Mouse (Mus musculus): Measurements from ENCODE around the gene Gm26620.

The Gm26620 gene

DNA sequence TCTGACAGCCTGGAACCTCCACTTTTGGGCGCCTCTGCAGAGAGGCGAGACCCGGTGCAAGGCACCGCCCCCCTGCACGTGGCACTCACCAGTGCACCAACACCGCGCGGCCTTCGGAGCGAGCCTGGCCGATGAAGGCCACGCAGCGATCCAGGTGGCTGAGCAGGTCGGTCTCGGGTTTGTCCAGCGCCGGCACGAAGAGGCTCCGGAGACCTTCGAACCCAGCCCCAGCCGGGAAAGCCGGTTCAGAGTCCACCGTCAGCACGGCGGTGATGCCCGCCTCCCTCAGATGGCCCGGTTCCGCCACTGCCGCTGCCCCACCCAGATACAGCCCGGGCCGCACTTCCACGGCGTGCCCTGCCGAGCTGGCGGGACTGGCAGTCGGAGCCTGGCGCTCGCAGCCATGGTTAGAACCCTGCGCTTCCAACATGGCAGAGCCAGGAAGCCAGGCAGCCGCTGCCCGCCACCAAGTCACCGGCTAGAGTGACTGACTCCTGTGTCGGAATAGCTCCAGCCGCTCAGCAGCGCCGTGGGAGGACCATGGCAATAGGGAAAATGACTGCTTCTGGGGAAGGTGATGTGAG, at the start of gene Gm26620, which contains the start of gene Dusp12:
Gene Gm26620 (plus strand): TSS at position 88 of the 584 bp plus-strand sequence.
Gene Dusp12 (minus strand): TSS at position 563 of the 584 bp plus-strand sequence.
- in situ Hi-C loops (cut with MseI, MboI), result no loop called here

- in situ Hi-C loops (cut with MseI, MboI), result loop anchor here (5.0 to 10.0 kb wide), 2 partner anchors 205 to 207 kb away; no protein-coding TSS in a partner anchor
Observed at GRCm38 (mm10) chr1:170839685-170840084, 45.2 kb upstream of the Gm26620 start.

GRCm38 (mm10) chr1:170844380-170844779, 40.5 kb upstream of the Gm26620 start:
- in situ Hi-C loops (cut with MseI, MboI), result no loop called here

DNA sequence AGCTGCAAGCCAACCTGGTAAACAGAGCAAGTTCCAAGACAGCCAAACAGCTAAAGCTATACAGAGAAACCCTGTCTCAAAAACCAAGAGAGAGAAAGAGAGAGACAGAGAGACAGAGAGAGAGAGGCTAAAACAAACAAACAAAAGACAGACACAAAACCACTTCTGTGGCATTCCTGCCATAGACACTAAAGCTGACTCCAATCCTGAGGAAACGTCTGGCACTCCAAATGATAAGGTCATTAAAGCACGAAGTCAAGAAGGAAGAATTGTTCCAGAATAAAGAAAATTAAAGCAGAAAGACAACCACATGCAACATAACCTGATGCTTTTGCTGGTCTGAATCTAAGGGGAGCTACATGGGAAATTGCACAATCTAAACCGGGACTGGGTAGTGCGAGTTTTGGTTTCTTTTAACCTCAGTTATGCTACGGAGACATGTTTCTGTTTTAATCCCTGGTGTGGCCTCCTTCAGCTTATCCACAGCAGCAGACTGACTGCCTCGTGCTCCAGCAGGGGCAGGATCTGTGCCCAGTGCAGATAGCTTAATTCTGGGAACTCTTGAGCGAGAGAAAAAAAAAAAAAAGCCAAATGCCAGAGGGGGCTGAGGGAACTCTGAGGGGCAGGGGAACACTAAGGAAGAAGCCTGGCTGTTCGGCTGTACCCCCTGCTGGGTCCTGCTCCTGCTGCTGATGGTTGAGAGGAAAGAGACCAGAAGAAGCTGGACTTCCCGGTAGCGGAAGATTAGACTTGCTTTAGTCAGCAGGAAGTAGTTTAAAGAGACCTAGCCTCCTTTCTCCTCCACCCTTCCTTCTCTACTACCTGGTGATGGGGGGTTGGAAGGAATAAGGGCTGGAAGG, 39.2 kb upstream of the Gm26620 start:
- in situ Hi-C loops (cut with MseI, MboI), result no loop called here

DNA sequence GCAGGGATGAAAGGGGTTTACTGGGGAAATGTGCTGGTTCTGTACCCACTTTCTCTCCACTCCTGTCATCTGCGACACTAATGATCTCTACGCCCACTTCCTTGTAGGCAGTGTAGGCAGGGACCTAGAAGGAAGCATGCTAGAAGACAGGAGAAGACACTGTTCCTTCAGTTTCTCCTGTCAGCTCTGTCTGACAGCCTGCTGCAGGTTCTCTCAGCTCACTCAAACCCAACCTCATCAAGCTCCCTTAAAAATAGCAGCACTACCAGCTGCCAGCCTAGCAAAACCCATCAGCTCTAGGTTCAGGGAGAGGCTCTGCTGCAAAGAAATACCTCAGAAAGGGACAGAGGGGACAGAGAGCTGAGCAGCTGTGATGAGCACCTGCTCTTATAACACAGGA, 34.9 kb upstream of the Gm26620 start:
- in situ Hi-C loops (cut with MseI, MboI), result no loop called here

GRCm38 (mm10) chr1:170850637-170851624, 33.9 kb upstream of the Gm26620 start:
- in situ Hi-C loops (cut with MseI, MboI), result no loop called here

DNA sequence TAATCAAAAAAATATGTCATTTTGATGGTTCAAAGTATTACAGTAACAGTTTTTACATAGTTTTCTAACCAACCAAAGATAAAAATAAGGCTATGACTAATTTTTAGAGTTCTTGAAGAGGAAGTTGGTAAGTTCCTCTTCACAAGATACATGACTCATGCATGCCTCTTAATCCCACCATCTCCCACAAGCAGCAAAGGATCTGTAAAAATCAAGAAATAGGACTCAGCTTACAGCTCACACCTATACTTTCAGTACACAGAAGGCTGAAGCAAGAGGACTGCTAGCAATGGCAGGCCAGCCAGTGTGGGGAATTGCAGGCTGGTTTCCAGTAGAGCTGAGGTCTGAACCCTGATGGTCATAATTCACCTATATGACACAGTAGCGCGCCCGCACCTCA, 31.3 kb upstream of the Gm26620 start:
- in situ Hi-C loops (cut with MseI, MboI), result no loop called here

- in situ Hi-C loops (cut with MseI, MboI), result no loop called here
Observed at GRCm38 (mm10) chr1:170855056-170855760, 29.7 kb upstream of the Gm26620 start.

DNA sequence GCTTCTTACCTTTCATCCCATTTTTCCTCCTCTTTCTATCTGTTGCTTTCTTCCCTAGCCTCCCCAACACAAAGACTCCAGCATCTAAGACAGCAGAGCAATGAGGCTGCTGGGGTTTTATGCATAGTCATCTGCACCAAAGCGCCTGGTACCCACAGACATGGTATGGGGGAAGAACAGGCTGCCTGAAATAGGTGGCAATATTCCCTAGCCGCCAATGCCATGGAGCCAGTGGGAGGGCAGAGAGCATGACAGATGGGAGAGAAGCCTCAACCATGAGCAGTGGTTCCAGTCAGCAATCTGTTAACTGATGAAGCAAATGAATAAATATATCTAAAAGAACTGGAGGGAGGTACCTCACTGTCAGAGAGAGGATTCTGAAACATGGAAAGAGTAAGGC, 27.5 kb upstream of the Gm26620 start:
- in situ Hi-C loops (cut with MseI, MboI), result no loop called here

GRCm38 (mm10) chr1:170858872-170859271, 26.0 kb upstream of the Gm26620 start:
- in situ Hi-C loops (cut with MseI, MboI), result no loop called here

GRCm38 (mm10) chr1:170861671-170862434, 23.0 kb upstream of the Gm26620 start:
- in situ Hi-C loops (cut with MseI, MboI), result no loop called here

- in situ Hi-C loops (cut with MseI, MboI), result no loop called here
Observed at GRCm38 (mm10) chr1:170862435-170862717, 22.5 kb upstream of the Gm26620 start.

DNA sequence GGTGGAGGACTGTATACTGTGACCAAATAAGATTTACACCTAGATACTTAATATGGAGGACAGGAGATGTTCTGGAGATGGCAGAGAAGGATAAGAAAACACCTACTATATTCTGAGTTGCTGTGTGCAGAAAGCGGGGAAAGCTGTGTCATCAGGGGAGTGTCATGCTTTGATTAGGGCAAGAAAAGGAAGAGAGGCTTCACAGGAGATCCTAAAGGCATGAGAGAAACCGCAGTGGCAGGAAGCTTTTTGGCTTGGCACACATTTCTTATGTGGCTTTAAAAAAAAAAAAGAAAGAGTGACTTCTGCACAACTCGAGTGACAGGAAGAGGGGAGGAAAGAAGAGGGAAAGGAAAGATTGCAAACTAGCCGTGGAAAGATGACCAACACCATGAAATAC, 21.8 kb upstream of the Gm26620 start:
- in situ Hi-C loops (cut with MseI, MboI), result no loop called here

GRCm38 (mm10) chr1:170864234-170864633, 20.6 kb upstream of the Gm26620 start:
- in situ Hi-C loops (cut with MseI, MboI), result no loop called here

GRCm38 (mm10) chr1:170864754-170865153, 20.1 kb upstream of the Gm26620 start:
- in situ Hi-C loops (cut with MseI, MboI), result no loop called here

DNA sequence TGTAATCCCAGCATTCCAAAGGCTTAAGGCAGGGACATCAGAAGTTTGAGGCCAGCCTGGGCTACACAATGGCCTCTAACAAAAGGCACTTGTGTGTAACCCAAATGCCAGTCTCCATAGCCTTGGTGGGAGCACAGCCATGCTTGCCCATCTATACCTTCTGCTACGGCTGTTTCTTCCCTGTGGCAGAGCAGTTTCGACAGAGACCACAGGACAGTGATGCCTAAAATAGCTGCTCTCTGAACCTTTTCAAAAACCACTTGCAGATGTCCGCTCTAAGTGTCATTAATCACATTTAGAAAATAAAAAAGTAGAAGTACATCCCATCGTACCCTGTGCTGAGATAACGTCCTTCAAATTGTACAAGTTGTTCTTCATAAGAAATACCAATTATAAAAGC, 19.5 kb upstream of the Gm26620 start:
- in situ Hi-C loops (cut with MseI, MboI), result no loop called here

- in situ Hi-C loops (cut with MseI, MboI), result no loop called here
Observed at GRCm38 (mm10) chr1:170866992-170867690, 17.7 kb upstream of the Gm26620 start.

- in situ Hi-C loops (cut with MseI, MboI), result no loop called here
Observed at GRCm38 (mm10) chr1:170867691-170868105, 17.2 kb upstream of the Gm26620 start, which contains the start of gene Atf6. Gene Atf6 (minus strand): TSS chr1:170867771.

- in situ Hi-C loops (cut with MseI, MboI), result no loop called here
Observed at GRCm38 (mm10) chr1:170868107-170868904, 16.6 kb upstream of the Gm26620 start.

Data from mouse trophoblast stem cell (cell line).